Mouse (Mus musculus): ENCODE data around the gene Suclg2.

The Suclg2 gene

GRCm38 (mm10) chr6:95484183-95484818 is 234.3 kb downstream of the Suclg2 start:
- peak; percentile 27 to 78 for DNase-seq (ENCODE audit: inconsistent age in 2 of 2, low spot score in 1 of 2)

GRCm38 (mm10) chr6:95483686-95484085 is 234.9 kb downstream of the Suclg2 start:
- no peak for DNase-seq (ENCODE audit: inconsistent age in 2 of 2, low spot score in 1 of 2)

- peak; percentile 40 to 63 for DNase-seq (ENCODE audit: inconsistent age in 2 of 2, low spot score in 1 of 2)
Observed at GRCm38 (mm10) chr6:95483127-95483526, 235.5 kb downstream of the Suclg2 start.

- no peak for DNase-seq (ENCODE audit: inconsistent age in 2 of 2, low spot score in 1 of 2)
Observed at GRCm38 (mm10) chr6:95479801-95480200, 238.8 kb downstream of the Suclg2 start.

GRCm38 (mm10) chr6:95469521-95469920 is 249.1 kb downstream of the Suclg2 start:
- DNase-seq (ENCODE audit: inconsistent age in 2 of 2, low spot score in 1 of 2): no peak

- DNase-seq (ENCODE audit: inconsistent age in 2 of 2, low spot score in 1 of 2): no peak
Observed at GRCm38 (mm10) chr6:95465322-95465721, 253.3 kb downstream of the Suclg2 start.

- DNase-seq (ENCODE audit: inconsistent age in 2 of 2, low spot score in 1 of 2): no peak
Observed at GRCm38 (mm10) chr6:95459372-95459771, 259.2 kb downstream of the Suclg2 start.

- DNase-seq (ENCODE audit: inconsistent age in 2 of 2, low spot score in 1 of 2): no peak
Observed at GRCm38 (mm10) chr6:95446151-95446550, 272.4 kb downstream of the Suclg2 start.

GRCm38 (mm10) chr6:95445036-95445435 is 273.6 kb downstream of the Suclg2 start:
- DNase-seq (ENCODE audit: inconsistent age in 2 of 2, low spot score in 1 of 2): peak; percentile 82 to 95
